ENCODE assay signal across 7 mouse cellular contexts in genomic region chr9:34837700-34838462, GRCm38 (mm10).
A peak's percentile ranks its signal among the peaks of the same experiment; 100 is the strongest.
DNase-seq lines count a peak whose midpoint lies in the region; ATAC-seq and TF ChIP-seq lines count a peak whose summit lies in the region.

No protein-coding gene starts in this region.

- H3K4me2 ChIP-seq in neural tube, embryonic 15.5 days = no peak overlapping the region
- H3K4me2 ChIP-seq in hindbrain, postnatal 0 days (ENCODE audit: low read depth, low read length) = no peak overlapping the region

- no peaks in the 10 kb centered on the region for H3K36me3 ChIP-seq in neural tube, embryonic 15.5 days
- no peaks in the 10 kb centered on the region for H3K36me3 ChIP-seq in hindbrain, postnatal 0 days (ENCODE audit: insufficient read depth, low read length)

- no peak overlapping the region for H3K27ac ChIP-seq in neural tube, embryonic 15.5 days (replicated peaks)
- H3K27ac ChIP-seq in hindbrain, postnatal 0 days = no peak overlapping the region

- H3K4me3 ChIP-seq in neural tube, embryonic 15.5 days (replicated peaks) = no peak overlapping the region
- no peak overlapping the region for H3K4me3 ChIP-seq in hindbrain, postnatal 0 days (ENCODE audit: low read length)

- DNase-seq in neural tube, embryonic 10.5 days (ENCODE audit: extremely low spot score, low spot score) = peak; percentile 74
- DNase-seq in c-Kit-positive CD71-positive TER-119-negative erythroid progenitor cells, embryonic 14.5 days (ENCODE audit: low read depth) = peak; percentile 3
- peak; percentile 50 for DNase-seq in hindbrain, postnatal 0 days (ENCODE audit: low spot score)
- peak; percentile 4 for DNase-seq in skeletal muscle tissue, adult 2 months (ENCODE audit: low read depth, low spot score)
- DNase-seq in thymus, postnatal 14 days = no peak
- DNase-seq in urinary bladder, postnatal 10 days (ENCODE audit: low spot score) = no peak

- H3K9me3 ChIP-seq in neural tube, embryonic 15.5 days (replicated peaks) = no peaks in the 10 kb centered on the region
- H3K9me3 ChIP-seq in hindbrain, postnatal 0 days (ENCODE audit: low read length) = no peaks in the 10 kb centered on the region

- no peak for TF ChIP-seq CTCF in hindbrain, postnatal 0 days (IDR thresholded peaks at IDR 0.05; ENCODE audit: low read depth)

- WGBS in neural tube, embryonic 15.5 days = 37% methylated on average over 10 of the region's 10 CpGs
- WGBS in hindbrain, postnatal 0 days = 45% methylated on average over 10 of the region's 10 CpGs

- H3K27me3 ChIP-seq in neural tube, embryonic 15.5 days (replicated peaks) = 0 out of 2 replicates have a peak, but pooled peaks cover 3% of the 10 kb centered on the region
- H3K27me3 ChIP-seq in hindbrain, postnatal 0 days (ENCODE audit: insufficient read depth, low read length) = no peaks in the 10 kb centered on the region

- H3K9ac ChIP-seq in neural tube, embryonic 15.5 days (replicated peaks) = no peak overlapping the region
- H3K9ac ChIP-seq in hindbrain, postnatal 0 days (replicated peaks; ENCODE audit: low read length) = no peak overlapping the region

- no peak for ATAC-seq in neural tube, embryonic 15.5 days (ENCODE audit: low FRiP score)
- no peak for ATAC-seq in hindbrain, postnatal 0 days

- H3K4me1 ChIP-seq in neural tube, embryonic 15.5 days = peaks cover 7% of the 10 kb centered on the region; the same call in 1 of the 2 replicates
- H3K4me1 ChIP-seq in hindbrain, postnatal 0 days (ENCODE audit: insufficient read depth, low read length) = peaks cover 7% of the 10 kb centered on the region; the same call in 1 of the 2 replicates

Comparison
In these comparisons a context has a peak if more than half of its experiments do, and no peak if none do; other contexts are left out.
1. DNase-seq: peak in neural tube, embryonic 10.5 days (single experiment), c-Kit-positive CD71-positive TER-119-negative erythroid progenitor cells, embryonic 14.5 days (single experiment), hindbrain, postnatal 0 days (single experiment) and skeletal muscle tissue, adult 2 months (single experiment); none in thymus, postnatal 14 days (single experiment) and urinary bladder, postnatal 10 days (single experiment).